Mouse (Mus musculus) stomach, postnatal 0 days (tissue): ENCODE data around the gene Use1. TPM values are rescaled to one million over a fixed set of nuclear protein-coding genes. Genes with fewer than 3 reads are reported as not detected.

ENCODE experiments used
- ATAC-seq: fragments of 200-750 bp; cut with Nextera tagmentation; 2 replicates; pipeline ENCODE4 v1.8.0; 2017; ENCODE audit not compliant: low FRiP score, low TSS enrichment
- DNase-seq: peaks from one replicate; pipeline ENCODE4 v3.0.0-alpha.2; 2016; ENCODE audit warnings: low spot score
- H3K27ac ChIP-seq: fragments of 300-500 bp; sonication (generic); replicated peaks from 2 replicates; pipeline ENCODE4 v1.5.1; 2014; ENCODE audit warnings: mild to moderate bottlenecking, control low read depth
- H3K27me3 ChIP-seq: fragments of 300-500 bp; sonication (generic); 2 replicates; pipeline ENCODE4 v1.6.1; 2014; ENCODE audit warnings: low read length; ENCODE audit not compliant: control insufficient read depth, insufficient read depth
- H3K36me3 ChIP-seq: fragments of 300-500 bp; sonication (generic); 2 replicates; pipeline ENCODE4 v1.6.1; 2014; ENCODE audit warnings: low read length, mixed read lengths; ENCODE audit not compliant: control insufficient read depth, insufficient read depth
- H3K4me1 ChIP-seq: fragments of 300-500 bp; sonication (generic); replicated peaks from 2 replicates; pipeline ENCODE4 v1.6.1; 2014; ENCODE audit warnings: antibody characterized with exemption; ENCODE audit not compliant: control insufficient read depth, insufficient read depth
- H3K4me2 ChIP-seq: fragments of 300-500 bp; sonication (generic); replicated peaks from 2 replicates; pipeline ENCODE4 v1.6.1; 2014; ENCODE audit warnings: low read depth, mild to moderate bottlenecking, control low read depth, moderate library complexity
- H3K4me3 ChIP-seq: fragments of 300-500 bp; sonication (generic); 2 replicates; pipeline ENCODE4 v1.5.1; 2014; ENCODE audit warnings: low read depth, low read length, control low read depth
- H3K9ac ChIP-seq: fragments of 300-500 bp; sonication (generic); 2 replicates; pipeline ENCODE4 v1.6.1; 2014; ENCODE audit warnings: mild to moderate bottlenecking, low read length, control low read depth, mixed read lengths
- H3K9me3 ChIP-seq: fragments of 300-500 bp; sonication (generic); 2 replicates; pipeline ENCODE4 v1.6.1; 2016; ENCODE audit warnings: low read length; ENCODE audit not compliant: control insufficient read depth
- CTCF ChIP-seq: IDR thresholded peaks from 2 replicates; pipeline ENCODE4 v1.5.1; 2016; ENCODE audit warnings: antibody characterized with exemption, low read depth, mild to moderate bottlenecking, moderate library complexity
- EP300 ChIP-seq: optimal IDR thresholded peaks from 2 replicates; pipeline ENCODE3; 2016; ENCODE audit warnings: antibody characterized with exemption
- whole genome bisulfite sequencing: fragments of 180-500 bp; shearing (Covaris S2); extraction: QIAGEN DNeasy Blood & Tissue Kit; methylation state at CpG from one replicate; pipeline ENCODE4 v1.1.7; 2014; 5-methylcytosine and 5-hydroxymethylcytosine counted together
- polyA plus RNA-seq: library from polyadenylated mRNA; unstranded; fragments of >200 nt; fragmentation: Nextera tagmentation; extraction: Ambion mirVana; gene quantifications from 2 replicates; pipeline ENCODE4 v1.2.1, GENCODE M21; 2015

Use1 gene
- polyA plus RNA-seq, 1 experiment from 2014 or later = 97.1 TPM

- no peak overlapping the region for H3K9ac ChIP-seq
Measured at GRCm38 (mm10) chr8:71395071-71395470, 28.4 kb downstream of the Use1 start.

GRCm38 (mm10) chr8:71395629-71396028, 29.0 kb downstream of the Use1 start, which contains the start of gene Ushbp1:
Gene Ushbp1, minus strand, starts transcription at chr8:71395802.
- Histone ChIP-seq H3K4me2 (peak within 1 kb of the TSS; percentile 42; the same call in 1 of the 2 replicates), H3K27ac (peak within 1 kb of the TSS; percentile 45), H3K4me1 (peaks cover 5% of the 10 kb centered on the region; the same call in 1 of the 2 replicates), H3K27me3 (no peaks in the 10 kb centered on the region), H3K9ac (no peak within 1 kb of the TSS; the same call in 1 of the 2 replicates), H3K36me3 (peaks cover 6% of the 10 kb centered on the region; the same call in 1 of the 2 replicates), H3K9me3 (no peaks in the 10 kb centered on the region), H3K4me3 (peak within 1 kb of the TSS; percentile 67)
- ATAC-seq (no peak), DNase-seq (no peak)
- WGBS = 80% methylated on average over 9 of the region's 9 CpGs
- no peak for TF ChIP-seq EP300
- no peak for TF ChIP-seq CTCF

More at GRCm38 (mm10) chr8:71395071-71395470, 28.4 kb downstream of the Use1 start:
- DNase-seq = no peak
- Histone ChIP-seq H3K27ac (no peak overlapping the region), H3K9me3 (no peaks in the 10 kb centered on the region), H3K4me2 (peak overlapping the region; percentile 17; the same call in 1 of the 2 replicates), H3K36me3 (peaks cover 6% of the 10 kb centered on the region; the same call in 1 of the 2 replicates), H3K27me3 (no peaks in the 10 kb centered on the region), H3K4me1 (peaks cover 5% of the 10 kb centered on the region; the same call in 1 of the 2 replicates), H3K4me3 (no peak overlapping the region)
- 84% methylated on average over 10 of the region's 10 CpGs for WGBS
- ATAC-seq = no peak
- no peak for TF ChIP-seq CTCF
- TF ChIP-seq EP300 = no peak

GRCm38 (mm10) chr8:71396639-71397305, 30.1 kb downstream of the Use1 start, which contains the start of gene Babam1:
Gene Babam1, plus strand, starts transcription at chr8:71396861.
- Histone ChIP-seq H3K4me2 (peak within 1 kb of the TSS; percentile 80), H3K4me1 (peaks cover 5% of the 10 kb centered on the region; the same call in 1 of the 2 replicates), H3K4me3 (peak within 1 kb of the TSS; percentile 67), H3K36me3 (peaks cover 6% of the 10 kb centered on the region; the same call in 1 of the 2 replicates), H3K27me3 (no peaks in the 10 kb centered on the region), H3K27ac (peak within 1 kb of the TSS; percentile 45), H3K9me3 (no peaks in the 10 kb centered on the region), H3K9ac (peak within 1 kb of the TSS; percentile 70)
- ATAC-seq (peak; percentile 97), DNase-seq (peak; percentile 90)
- TF ChIP-seq EP300 (no peak), CTCF (0 out of 2 replicates have a peak, but pooled peaks have one; percentile 1)
- under 1% methylated on average over 34 of the region's 34 CpGs for WGBS

GRCm38 (mm10) chr8:71397701-71398100, 31.1 kb downstream of the Use1 start:
- peak overlapping the region; percentile 67 for H3K4me3 ChIP-seq
- H3K27me3 ChIP-seq = no peaks in the 10 kb centered on the region
- H3K9me3 ChIP-seq = no peaks in the 10 kb centered on the region
- H3K4me1 ChIP-seq = peaks cover 5% of the 10 kb centered on the region; the same call in 1 of the 2 replicates
- TF ChIP-seq CTCF (no peak), EP300 (no peak)
- H3K27ac ChIP-seq = no peak overlapping the region
- WGBS = 83% methylated on average over 12 of the region's 12 CpGs
- peaks cover 6% of the 10 kb centered on the region; the same call in 1 of the 2 replicates for H3K36me3 ChIP-seq
- peak overlapping the region; percentile 80 for H3K4me2 ChIP-seq
- no peak overlapping the region for H3K9ac ChIP-seq
- no peak for DNase-seq
- no peak for ATAC-seq

- no peak overlapping the region for H3K9ac ChIP-seq
- H3K27me3 ChIP-seq = no peaks in the 10 kb centered on the region
- H3K9me3 ChIP-seq = no peaks in the 10 kb centered on the region
- TF ChIP-seq EP300 = no peak
- no peak for TF ChIP-seq CTCF
- H3K4me3 ChIP-seq = no peak overlapping the region
- H3K4me1 ChIP-seq = peaks cover 8% of the 10 kb centered on the region
- no peak overlapping the region for H3K27ac ChIP-seq
- H3K36me3 ChIP-seq = peaks cover 6% of the 10 kb centered on the region; the same call in 1 of the 2 replicates
- ATAC-seq (no peak), DNase-seq (peak; percentile 6)
- 92% methylated on average over 2 of the region's 2 CpGs for WGBS
- no peak overlapping the region for H3K4me2 ChIP-seq
Measured at GRCm38 (mm10) chr8:71400826-71401225, 34.2 kb downstream of the Use1 start.

DNA sequence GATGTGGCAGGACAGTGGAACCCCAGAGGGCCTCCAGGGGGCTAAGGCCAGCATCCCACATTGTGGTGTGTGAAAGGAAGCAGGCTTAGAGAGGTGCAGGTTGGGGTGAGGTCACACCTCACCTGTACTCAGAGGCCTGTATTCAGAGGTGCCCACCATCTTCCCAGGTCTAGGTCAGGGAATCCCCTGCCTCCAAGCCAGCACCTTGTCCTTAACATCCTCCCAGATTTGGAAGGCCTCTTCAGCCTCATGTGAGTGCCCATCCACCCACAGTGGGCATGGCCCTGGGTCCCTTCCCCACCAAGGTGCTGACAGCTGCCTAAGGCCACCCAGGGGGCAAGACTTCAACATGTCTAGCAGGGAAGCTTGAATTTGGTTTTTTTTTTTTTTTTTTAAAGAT, 34.8 kb downstream of the Use1 start:
- Histone ChIP-seq H3K27me3 (no peaks in the 10 kb centered on the region), H3K9ac (no peak overlapping the region), H3K9me3 (no peaks in the 10 kb centered on the region), H3K4me3 (no peak overlapping the region), H3K27ac (no peak overlapping the region), H3K36me3 (peaks cover 6% of the 10 kb centered on the region; the same call in 1 of the 2 replicates), H3K4me1 (peaks cover 12% of the 10 kb centered on the region), H3K4me2 (no peak overlapping the region)
- DNase-seq (peak; percentile 10), ATAC-seq (no peak)
- no peak for TF ChIP-seq EP300
- no peak for TF ChIP-seq CTCF
